Mouse (Mus musculus) kidney, adult 2 months (tissue): ENCODE results near the gene Acvr1b.

Source experiments
- CTCF ChIP-seq: fragments of 200-500 bp; conservative IDR thresholded peaks from 2 replicates; pipeline ENCODE4 v1.5.1; 2011; ENCODE audit warnings: low read depth, mild to moderate bottlenecking, control low read depth, low read length, moderate library complexity, mixed read lengths; ENCODE audit not compliant: insufficient read depth, insufficient read length
- POLR2A ChIP-seq: fragments of 200-500 bp; IDR thresholded peaks from one replicate; pipeline ENCODE4 v1.6.1; 2011; ENCODE audit warnings: low read depth, low read length, control low read depth

DNA sequence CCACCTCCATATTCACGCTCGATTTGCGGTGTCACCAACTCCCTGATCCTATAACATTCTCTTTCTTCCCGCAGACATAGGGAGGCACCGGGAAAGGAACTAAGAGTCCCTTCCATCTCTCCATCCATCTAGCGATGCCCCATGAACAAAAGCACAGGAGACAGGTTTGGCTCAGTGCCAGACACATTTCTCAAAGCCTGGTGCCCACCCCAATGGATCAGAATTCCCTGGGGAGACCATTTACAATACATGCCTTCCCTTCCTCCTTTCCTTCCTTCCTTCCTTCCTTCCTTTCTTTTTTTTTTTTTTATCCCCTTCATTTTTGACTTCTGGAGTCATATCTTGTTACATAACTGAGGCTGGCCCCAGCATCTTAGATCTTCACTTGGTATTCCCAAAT, 41.8 kb upstream of the Acvr1b start:
- no peak for TF ChIP-seq CTCF
- TF ChIP-seq POLR2A = no peak
